Mouse (Mus musculus): ENCODE data around the gene Gm20696.

Gene Gm20696

DNA sequence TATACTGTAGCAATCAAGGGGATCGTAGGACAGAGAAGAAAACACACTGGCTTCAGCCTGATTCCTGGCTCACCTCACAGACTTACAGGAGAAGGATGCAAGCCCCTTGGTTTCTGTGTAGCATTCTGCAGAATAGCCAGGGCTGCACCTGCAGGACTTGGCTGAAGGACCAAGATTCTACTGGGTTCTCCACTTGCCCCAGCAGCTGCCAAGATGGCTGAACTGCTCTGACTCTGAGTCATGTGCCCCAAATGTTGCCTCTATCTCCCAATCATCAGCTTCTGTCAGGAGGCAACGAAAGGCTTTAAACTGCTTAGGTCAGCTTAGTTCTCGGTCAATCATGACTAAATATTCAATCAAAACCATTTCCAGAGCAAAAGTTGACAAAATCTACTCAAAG is 42.1 kb downstream of the Gm20696 start:
- no peak for DNase-seq (ENCODE audit: low spot score in 2 of 2)

- DNase-seq (ENCODE audit: low spot score in 2 of 2) = no peak
Measured at GRCm38 (mm10) chr6:99623641-99624040, 43.0 kb downstream of the Gm20696 start.

- no peak for DNase-seq (ENCODE audit: low spot score in 2 of 2)
Measured at GRCm38 (mm10) chr6:99621167-99621566, 45.4 kb downstream of the Gm20696 start.

GRCm38 (mm10) chr6:99620471-99620870 is 46.1 kb downstream of the Gm20696 start:
- no peak for DNase-seq (ENCODE audit: low spot score in 2 of 2)

GRCm38 (mm10) chr6:99619964-99620363 is 46.6 kb downstream of the Gm20696 start:
- no peak for DNase-seq (ENCODE audit: low spot score in 2 of 2)

GRCm38 (mm10) chr6:99619466-99619865 is 47.1 kb downstream of the Gm20696 start:
- no peak for DNase-seq (ENCODE audit: low spot score in 2 of 2)

DNA sequence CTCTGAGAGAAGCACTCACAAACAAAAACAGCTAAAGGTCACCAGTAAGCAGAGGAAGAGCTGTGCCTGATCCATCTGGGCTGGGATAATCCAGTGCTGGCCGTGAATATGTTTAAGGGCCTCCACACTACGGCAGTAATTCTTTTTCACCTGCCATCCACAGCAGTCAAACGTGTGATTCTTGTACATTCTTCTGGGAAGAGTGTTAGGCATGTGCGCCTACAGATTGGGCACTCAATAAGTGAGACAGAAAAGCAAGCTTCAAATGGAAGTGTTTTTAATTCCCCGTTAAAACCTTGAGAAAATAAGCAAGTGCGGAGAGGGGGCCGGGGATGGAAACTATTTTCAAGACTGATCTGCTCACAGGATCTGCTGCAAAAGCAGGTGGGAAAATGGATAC is 48.7 kb downstream of the Gm20696 start:
- DNase-seq (ENCODE audit: low spot score in 2 of 2) = peak in 1 of 2 experiments; percentile 25

DNA sequence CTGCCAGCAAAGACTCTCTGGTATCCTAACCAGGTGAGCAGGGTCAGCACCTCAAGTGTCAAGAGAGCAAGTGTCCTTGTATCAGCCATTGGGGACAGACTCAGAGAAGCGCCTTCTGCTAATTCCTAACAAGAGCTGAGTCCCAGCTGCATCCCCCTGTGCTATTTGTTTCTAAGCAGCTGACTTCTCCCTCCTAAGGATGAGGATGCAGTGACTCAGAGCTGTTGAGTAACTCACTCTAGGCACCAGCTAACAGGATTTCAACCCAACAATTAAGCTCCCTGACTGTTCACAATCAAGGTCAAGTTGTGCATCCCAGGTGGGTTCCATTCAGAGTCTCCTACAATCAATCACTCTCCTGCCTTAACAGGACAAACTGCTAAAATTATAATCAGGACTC is 49.2 kb downstream of the Gm20696 start:
- DNase-seq (ENCODE audit: low spot score in 2 of 2) = peak in 1 of 2 experiments; percentile 28

- no peak for DNase-seq (ENCODE audit: low spot score in 2 of 2)
Measured at GRCm38 (mm10) chr6:99615272-99615751, 51.3 kb downstream of the Gm20696 start.

GRCm38 (mm10) chr6:99614566-99615271 is 51.9 kb downstream of the Gm20696 start:
- peak in 1 of 2 experiments; percentile 40 for DNase-seq (ENCODE audit: low spot score in 2 of 2)

- DNase-seq (ENCODE audit: low spot score in 2 of 2) = no peak
Measured at GRCm38 (mm10) chr6:99611866-99612265, 54.7 kb downstream of the Gm20696 start.

GRCm38 (mm10) chr6:99610454-99611427 is 55.9 kb downstream of the Gm20696 start:
- DNase-seq (ENCODE audit: low spot score in 2 of 2) = no peak

GRCm38 (mm10) chr6:99606079-99606478 is 60.5 kb downstream of the Gm20696 start:
- DNase-seq (ENCODE audit: low spot score in 2 of 2) = no peak

DNA sequence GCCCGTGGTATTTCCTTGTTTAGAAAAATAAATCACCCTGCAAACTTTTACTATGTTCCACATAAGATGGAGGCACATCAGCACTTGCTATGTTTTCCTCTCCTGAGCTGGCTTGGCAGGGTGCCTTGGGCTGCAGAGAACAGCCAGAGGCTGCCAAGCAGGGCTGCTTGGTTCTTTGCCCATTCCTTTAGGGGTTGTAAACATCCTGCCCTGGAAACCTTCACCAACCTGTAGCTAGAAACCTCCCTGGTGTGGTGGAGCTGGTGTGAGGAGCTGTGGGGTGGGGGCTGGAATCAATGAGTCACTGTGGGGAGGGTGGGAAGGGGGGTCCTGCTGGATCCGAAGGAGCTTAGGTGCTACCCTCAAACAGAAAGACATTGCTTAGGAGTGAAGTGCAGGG is 61.8 kb downstream of the Gm20696 start:
- no peak for DNase-seq (ENCODE audit: low spot score in 2 of 2)

DNA sequence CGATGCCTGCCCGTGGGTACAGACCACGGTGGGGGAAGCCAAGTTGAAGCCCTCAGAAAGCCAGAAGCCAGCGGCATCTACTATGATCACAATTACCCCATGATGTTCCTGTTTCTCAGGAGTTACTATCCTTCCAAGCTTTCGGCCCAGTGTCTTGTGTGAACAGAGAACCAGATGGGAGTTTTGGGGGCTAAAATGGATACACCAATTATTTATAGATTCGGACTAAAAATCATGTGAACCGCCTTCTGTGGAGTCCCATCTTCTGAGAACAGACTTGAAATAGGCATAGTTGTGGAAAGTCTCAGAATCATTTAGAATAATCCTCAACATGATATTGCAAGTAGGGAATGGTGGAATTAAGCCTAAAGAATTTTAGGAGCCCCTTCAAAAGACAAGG is 64.2 kb downstream of the Gm20696 start:
- peak in 1 of 2 experiments; percentile 32 for DNase-seq (ENCODE audit: low spot score in 2 of 2)

DNA sequence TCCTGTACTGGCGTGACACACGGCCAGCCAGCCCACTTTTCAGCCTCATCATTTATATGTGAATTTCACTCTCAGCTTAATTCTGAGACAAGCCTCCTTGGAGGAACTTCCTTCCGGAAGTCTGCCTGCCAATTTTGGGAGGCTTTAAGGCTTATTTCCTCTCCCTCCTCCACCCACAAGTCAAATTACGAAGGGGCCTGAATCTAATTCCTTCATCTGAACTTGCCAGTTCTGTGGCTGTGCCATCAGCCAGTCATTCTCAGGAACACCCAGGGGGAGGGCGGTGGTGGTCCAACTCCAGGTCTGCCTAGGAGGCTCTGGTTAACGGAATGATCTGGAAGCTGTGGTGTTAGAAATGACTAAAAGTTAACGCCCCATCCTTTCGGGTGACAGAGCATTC is 65.7 kb downstream of the Gm20696 start:
- DNase-seq (ENCODE audit: low spot score in 2 of 2) = no peak

- DNase-seq (ENCODE audit: low spot score in 2 of 2) = peak in 1 of 2 experiments; percentile 47
Measured at GRCm38 (mm10) chr6:99600168-99600793, 66.3 kb downstream of the Gm20696 start.

DNA sequence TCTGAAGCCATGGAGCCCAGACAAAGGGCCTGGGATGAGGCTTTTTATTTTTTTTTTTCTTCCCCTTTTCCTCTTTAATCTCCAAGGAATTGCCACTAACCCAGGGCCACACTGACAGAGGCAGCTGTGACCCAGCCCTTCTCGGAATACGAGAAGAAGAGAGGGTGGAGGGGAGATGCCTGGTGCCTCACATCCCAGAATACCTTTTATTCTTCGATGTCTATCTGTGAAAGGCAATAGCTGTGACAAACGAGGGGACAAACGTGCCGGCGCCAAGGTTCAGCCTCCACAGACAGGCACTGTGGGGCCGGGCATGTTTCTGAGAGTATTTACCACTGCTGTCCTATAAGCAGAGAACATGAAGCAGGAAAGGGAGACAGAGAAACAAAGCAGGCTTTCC is 66.9 kb downstream of the Gm20696 start:
- no peak for DNase-seq (ENCODE audit: low spot score in 2 of 2)

DNA sequence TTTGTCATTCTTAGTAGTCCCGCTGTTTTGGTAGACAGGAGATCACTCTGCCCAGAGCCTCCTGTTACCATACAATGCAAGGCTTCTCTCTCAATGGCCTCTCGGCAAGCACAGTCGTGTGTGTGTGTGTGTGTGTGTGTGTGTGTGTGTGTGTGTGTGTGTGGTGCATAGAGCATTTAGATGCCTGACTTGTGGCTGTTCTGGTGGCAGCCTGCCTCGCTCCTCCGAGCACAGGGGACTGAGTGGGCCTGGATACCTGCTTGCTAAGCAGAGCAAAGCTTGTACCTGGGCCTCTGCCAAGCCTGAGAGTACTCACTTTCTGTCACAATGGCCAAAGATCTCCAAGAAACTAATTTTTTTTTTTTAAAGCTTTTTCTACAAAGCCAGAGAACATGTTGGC is 67.4 kb downstream of the Gm20696 start:
- DNase-seq (ENCODE audit: low spot score in 2 of 2) = no peak

GRCm38 (mm10) chr6:99577040-99577439 is 89.6 kb downstream of the Gm20696 start:
- no peak for DNase-seq (ENCODE audit: low spot score in 2 of 2)

DNA sequence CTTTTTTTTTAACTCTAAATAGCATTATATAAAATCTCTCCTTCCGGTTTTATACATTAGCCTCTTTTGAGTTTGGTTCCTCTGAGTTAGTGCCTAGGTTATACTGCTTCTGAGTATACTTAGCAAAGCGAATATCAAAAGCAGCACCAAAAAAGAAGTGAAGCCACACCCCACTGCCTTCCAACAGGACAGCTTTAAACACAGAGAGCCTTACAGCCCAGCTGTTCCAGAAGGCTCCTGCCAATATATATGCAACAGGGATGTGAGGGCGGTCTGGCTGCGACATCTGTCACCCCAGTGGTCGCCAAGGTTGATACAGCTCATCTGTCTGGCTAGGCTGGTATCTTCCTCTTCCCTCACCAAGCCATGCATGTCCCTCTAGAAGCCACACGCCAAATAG is 91.0 kb downstream of the Gm20696 start:
- peak in 1 of 2 experiments; percentile 21 for DNase-seq (ENCODE audit: low spot score in 2 of 2)

GRCm38 (mm10) chr6:99573343-99573742 is 93.3 kb downstream of the Gm20696 start:
- no peak for DNase-seq (ENCODE audit: low spot score in 2 of 2)
